Mouse (Mus musculus) cerebellum, postnatal 14 days (tissue): Measurements from ENCODE around the gene Sdc1.

Experiments
- DNase-seq, 2 experiments: peaks; one replicate each; pipeline ENCODE4 v3.0.0; 2021; ENCODE audit warnings: mixed read lengths in 2 of 2

The Sdc1 gene

DNA sequence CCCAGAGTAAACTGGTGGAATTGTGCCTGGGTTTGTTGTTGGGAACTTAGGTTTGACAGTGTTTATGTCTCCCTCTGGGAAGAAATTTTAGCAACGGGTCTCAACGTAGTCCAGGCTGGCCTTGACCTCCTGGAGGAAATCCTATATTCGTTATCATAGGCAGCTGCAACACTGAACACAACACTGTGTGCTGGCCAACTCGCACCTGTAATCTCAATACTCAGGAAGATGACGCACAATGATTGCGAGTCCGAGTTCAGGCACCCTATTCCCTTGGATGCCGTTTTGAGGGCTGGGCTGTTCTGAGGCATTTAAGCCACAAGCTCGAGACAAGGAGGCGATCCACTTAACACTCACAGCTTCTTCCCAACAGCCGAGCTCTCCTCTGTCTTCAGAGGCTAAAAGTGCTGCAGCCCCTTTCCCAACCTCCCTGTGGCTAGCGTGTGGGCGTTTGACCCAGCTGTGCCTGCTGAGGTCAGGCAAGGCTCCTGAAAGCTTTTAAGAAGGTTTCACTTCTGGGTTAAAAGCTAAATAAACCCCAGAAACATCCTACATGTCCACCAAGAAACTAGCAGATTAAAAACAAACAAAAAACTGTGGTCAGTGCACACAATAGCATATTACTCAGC, 58.0 kb downstream of the Sdc1 start:
- no peak for DNase-seq

DNA sequence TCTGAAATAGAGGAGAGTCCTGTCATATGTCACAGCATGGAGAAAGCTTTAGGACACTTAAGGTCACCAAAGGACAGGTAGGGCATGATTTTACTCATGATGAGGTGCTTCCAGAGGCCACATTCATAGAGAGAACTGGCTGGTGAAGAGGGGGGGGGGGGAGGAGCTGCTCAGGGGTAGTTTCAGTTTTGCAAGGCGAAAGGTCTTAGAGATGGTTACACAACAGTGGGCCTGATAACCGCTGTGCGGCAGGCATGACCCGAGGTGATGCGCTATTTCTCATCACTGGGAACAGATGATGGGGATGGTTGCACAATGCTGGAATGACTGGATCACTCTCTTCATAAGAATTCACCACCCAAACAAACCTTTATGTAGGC, 58.5 kb downstream of the Sdc1 start:
- DNase-seq: no peak

DNA sequence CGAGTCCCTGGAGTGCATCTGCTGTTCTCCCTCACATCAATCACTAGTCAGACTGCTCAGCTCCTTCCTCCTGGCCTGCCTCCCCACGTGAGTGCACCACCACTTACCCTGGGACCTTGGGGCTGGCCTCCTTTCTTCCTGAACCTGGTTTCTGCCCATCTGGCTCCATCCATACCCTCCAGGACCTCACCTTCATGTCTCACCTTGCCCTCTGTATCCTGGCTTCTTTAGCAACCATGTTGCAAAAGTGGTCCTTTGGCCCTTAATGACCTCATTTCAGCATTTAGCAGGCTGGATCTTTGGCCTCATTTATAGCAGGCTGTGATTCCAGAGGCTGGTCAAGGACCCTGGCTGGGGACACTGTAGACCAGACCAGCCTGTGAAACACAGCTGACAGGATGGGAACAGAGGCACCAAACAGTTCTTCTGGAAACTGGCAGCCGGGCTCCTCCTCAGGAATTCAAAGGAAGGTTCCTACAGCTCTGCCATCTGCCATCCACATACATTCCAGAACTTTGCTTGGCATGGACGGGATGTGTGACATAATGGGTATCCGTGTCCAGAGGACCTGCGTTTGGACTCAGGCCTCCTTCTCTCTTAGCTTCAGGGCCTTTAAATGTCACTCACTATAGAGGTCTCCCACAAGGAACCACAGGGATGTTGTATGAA, 60.0 kb downstream of the Sdc1 start:
- peak; percentile 86 to 94 for DNase-seq

DNA sequence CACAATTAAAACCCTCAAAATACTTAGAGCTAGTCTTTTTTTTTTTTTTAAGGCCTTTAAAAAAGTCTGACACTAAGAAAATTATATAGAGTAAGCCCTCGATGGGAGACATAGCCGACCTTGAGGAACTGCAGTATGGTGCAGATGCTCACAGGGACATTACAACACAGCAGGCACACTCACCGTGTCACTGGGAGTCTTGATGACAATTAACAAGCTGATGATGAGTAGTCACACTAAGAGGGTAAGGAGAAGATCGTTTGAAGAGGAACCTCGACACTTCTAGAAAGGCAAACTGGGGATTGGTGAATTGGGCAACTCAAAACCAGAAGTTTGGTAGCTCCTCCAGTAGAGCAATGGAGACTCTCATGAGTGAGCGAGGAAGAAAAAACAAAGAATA, 60.6 kb downstream of the Sdc1 start:
- DNase-seq: peak in 1 of 2 experiments; percentile 42

DNA sequence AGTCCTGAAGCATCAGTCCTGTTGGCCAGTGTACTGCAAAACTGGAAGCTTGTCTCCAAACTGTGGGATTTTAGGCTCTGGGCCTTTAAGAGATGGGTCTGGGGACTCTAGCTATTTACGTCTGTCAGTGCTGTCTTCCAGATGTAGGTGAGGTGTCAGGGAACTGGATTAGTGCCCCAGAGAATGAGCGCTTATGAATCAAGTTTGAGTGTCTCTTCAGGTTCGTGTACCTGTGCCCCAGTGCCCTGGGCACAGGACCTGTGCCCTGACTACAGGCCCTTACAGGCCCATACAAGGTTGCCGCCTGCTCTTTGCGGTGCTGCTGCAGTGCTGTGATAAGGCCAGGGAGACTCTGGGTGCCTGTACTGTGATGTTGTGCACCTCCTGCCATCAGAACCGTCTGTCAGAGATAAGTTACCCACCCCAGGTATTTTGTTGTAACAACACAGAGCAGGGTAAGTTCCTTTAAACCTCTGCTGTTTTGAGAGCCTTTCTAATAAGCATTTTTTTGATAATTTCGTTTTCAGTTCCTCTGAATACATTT, 69.7 kb downstream of the Sdc1 start:
- DNase-seq: no peak

DNA sequence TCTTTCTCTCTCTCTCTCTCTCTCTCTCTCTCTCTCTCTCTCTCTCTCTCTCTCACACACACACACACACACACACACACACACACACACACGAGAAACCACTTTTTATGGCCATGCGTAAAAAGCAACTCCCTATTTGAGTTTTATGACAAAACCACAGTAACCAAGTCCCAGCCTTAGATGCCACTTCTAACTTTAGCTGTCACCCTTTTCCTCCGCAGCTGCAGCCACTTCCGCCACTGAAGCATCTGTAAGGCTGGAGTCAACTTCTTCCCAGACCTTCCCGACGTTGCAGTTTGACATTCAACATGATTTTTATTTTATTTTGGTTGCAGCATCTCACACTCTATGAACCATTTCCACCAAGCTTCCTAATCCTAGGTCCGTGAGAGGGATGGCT, 71.6 kb downstream of the Sdc1 start:
- DNase-seq: no peak
